Mouse (Mus musculus): ENCODE measurements around the gene Slamf9.

DNA sequence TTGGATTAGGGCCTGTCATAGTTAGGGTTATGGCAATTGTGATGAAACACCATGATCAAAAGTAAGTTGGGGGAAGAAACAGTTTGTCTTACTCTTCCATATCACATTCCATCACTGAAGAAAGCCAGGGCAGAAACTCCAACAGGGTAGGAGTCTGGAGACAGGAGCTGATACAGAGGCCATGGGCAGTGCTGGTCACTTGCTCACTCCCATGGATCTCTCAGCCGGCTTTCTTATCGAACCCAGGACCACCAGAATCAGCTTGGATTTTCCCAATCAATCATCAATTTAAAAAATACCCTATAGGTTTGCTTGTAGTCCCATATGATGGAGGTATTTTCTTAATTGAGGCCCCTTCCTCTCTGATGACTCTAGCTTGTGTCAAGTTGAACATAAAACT is 21.3 kb upstream of the Slamf9 start:
- no peak for TF ChIP-seq POLR2A (IDR thresholded peaks at IDR 0.05; ENCODE audit: insufficient read length, low read depth)
- TF ChIP-seq MYOG (IDR thresholded peaks at IDR 0.05; ENCODE audit: control insufficient read depth in 1 of 3, insufficient read depth in 1 of 3, insufficient read length in 2 of 3, low read depth in 2 of 3) = no peak
- no peak for TF ChIP-seq E2F4 (IDR thresholded peaks at IDR 0.05; ENCODE audit: insufficient read depth)
- TF ChIP-seq MAX (IDR thresholded peaks at IDR 0.05; ENCODE audit: low read depth) = no peak
- no peak for TF ChIP-seq POLR2AphosphoS2 (IDR thresholded peaks at IDR 0.05; ENCODE audit: insufficient read length, low read depth)
- TF ChIP-seq MYOD1 (IDR thresholded peaks at IDR 0.05; ENCODE audit: control insufficient read depth in 1 of 3, insufficient read length in 2 of 3, low read depth in 2 of 3) = no peak
- no peak for TF ChIP-seq TCF12 (IDR thresholded peaks at IDR 0.05; ENCODE audit: insufficient read depth, poor library complexity, severe bottlenecking)
- TF ChIP-seq USF1 (IDR thresholded peaks at IDR 0.05; ENCODE audit: low read depth) = no peak
- TF ChIP-seq REST (IDR thresholded peaks at IDR 0.05; ENCODE audit: insufficient read depth, insufficient read length) = no peak
- no peak for TF ChIP-seq SRF (IDR thresholded peaks at IDR 0.05; ENCODE audit: control insufficient read depth, insufficient read length, low read depth)
- no peak for TF ChIP-seq CEBPB (IDR thresholded peaks at IDR 0.05; ENCODE audit: insufficient read depth, poor library complexity, severe bottlenecking)
